Comparison of ENCODE assay signal across 26 mouse cellular contexts in the genomic region with DNA sequence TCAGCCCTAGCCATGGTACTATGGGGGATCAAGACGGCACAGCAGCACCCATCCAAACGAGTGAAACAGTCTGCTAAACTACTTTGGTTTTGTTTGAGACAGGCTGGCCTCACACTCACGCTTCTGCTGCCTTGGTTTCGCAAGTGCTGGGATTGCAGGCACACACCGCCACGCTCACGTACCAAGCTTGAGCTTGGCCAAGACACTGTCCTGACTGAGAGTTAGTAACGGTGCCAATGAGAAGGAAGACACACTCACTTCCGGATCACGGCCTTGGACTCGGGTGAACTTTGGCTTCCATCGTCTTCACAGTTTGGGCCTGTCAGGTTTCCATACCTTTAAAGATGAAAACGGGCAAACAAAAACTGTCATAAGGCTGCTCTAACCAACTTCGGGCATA.
A peak's percentile ranks its signal among the peaks of the same experiment; 100 is the strongest.
DNase-seq lines count a peak whose midpoint lies in the region; ATAC-seq and TF ChIP-seq lines count a peak whose summit lies in the region.
"Had no signal": no experiment of that assay in that cellular context is flagged by ENCODE, and none has a peak within 500 bp of the region (broad histone marks: within the 10 kb centered on the region; RNA-seq: fewer than 3 reads in every experiment).

No protein-coding gene starts in this region.

- 93% methylated on average over 14 of the region's 14 CpGs for WGBS in intestine, embryonic 14.5 days
- 90% methylated on average over 14 of the region's 14 CpGs for WGBS in intestine, embryonic 16.5 days
- 76% methylated on average over 14 of the region's 14 CpGs for WGBS in lung, embryonic 14.5 days
- WGBS in lung, adult 2 months: 67% methylated on average over 14 of the region's 14 CpGs

- TF ChIP-seq POLR2A in lung, adult 2 months (IDR thresholded peaks at IDR 0.05; ENCODE audit: borderline replicate concordance, extremely low read depth, low read depth, low read length): no peak

- H3K27ac ChIP-seq in intestine, embryonic 14.5 days (ENCODE audit: low read depth): peak overlapping the region; percentile 54; the same call in 1 of the 2 replicates
- no peak overlapping the region for H3K27ac ChIP-seq in intestine, embryonic 16.5 days (ENCODE audit: low read length)
- H3K27ac ChIP-seq in lung, embryonic 14.5 days (ENCODE audit: low read depth): no peak overlapping the region
- H3K27ac ChIP-seq: embryonic facial prominence, embryonic 10.5 days; embryonic facial prominence, embryonic 13.5 days; forebrain, embryonic 12.5 days; forebrain, embryonic 15.5 days; hindbrain, embryonic 12.5 days; hindbrain, embryonic 15.5 days had no signal

- no peaks in the 10 kb centered on the region for H3K9me3 ChIP-seq in intestine, embryonic 14.5 days (ENCODE audit: control insufficient read depth, low read length)
- H3K9me3 ChIP-seq in intestine, embryonic 16.5 days (ENCODE audit: control insufficient read depth, low read length): no peaks in the 10 kb centered on the region
- no peaks in the 10 kb centered on the region for H3K9me3 ChIP-seq in lung, embryonic 14.5 days (ENCODE audit: low read depth, low read length)
- H3K9me3 ChIP-seq: embryonic facial prominence, embryonic 10.5 days; embryonic facial prominence, embryonic 13.5 days; forebrain, embryonic 12.5 days; forebrain, embryonic 15.5 days; hindbrain, embryonic 12.5 days; hindbrain, embryonic 15.5 days had no signal

- peaks cover 8% of the 10 kb centered on the region for H3K36me3 ChIP-seq in intestine, embryonic 14.5 days (ENCODE audit: control insufficient read depth, insufficient read depth, low read length)
- H3K36me3 ChIP-seq in intestine, embryonic 16.5 days (ENCODE audit: control insufficient read depth, insufficient read depth, low read length): peaks cover 3% of the 10 kb centered on the region
- no peaks in the 10 kb centered on the region; the same call in 1 of the 2 replicates for H3K36me3 ChIP-seq in lung, embryonic 14.5 days (ENCODE audit: insufficient read depth)
- H3K36me3 ChIP-seq: forebrain, embryonic 15.5 days; G1E; hindbrain, embryonic 12.5 days; hindbrain, embryonic 15.5 days had no signal

- no peak overlapping the region for H3K9ac ChIP-seq in intestine, embryonic 14.5 days (ENCODE audit: low read length)
- H3K9ac ChIP-seq in intestine, embryonic 16.5 days (ENCODE audit: low read depth, low read length): no peak overlapping the region
- no peak overlapping the region for H3K9ac ChIP-seq in lung, embryonic 14.5 days
- H3K9ac ChIP-seq: embryonic facial prominence, embryonic 13.5 days; forebrain, embryonic 12.5 days; forebrain, embryonic 15.5 days; hindbrain, embryonic 12.5 days; hindbrain, embryonic 15.5 days had no signal

- TF ChIP-seq CTCF in lung, embryonic 14.5 days (IDR thresholded peaks at IDR 0.05; ENCODE audit: low read depth): no peak
- TF ChIP-seq CTCF in lung, adult 2 months (IDR thresholded peaks at IDR 0.05; ENCODE audit: insufficient read depth, low read length): no peak

- no peak overlapping the region for H3K4me3 ChIP-seq in intestine, embryonic 14.5 days (ENCODE audit: low read depth, low read length)
- no peak overlapping the region for H3K4me3 ChIP-seq in intestine, embryonic 16.5 days (ENCODE audit: low read length)
- no peak overlapping the region for H3K4me3 ChIP-seq in lung, embryonic 14.5 days (ENCODE audit: low read depth, low read length)
- no peak overlapping the region for H3K4me3 ChIP-seq in lung, adult 2 months (replicated peaks; ENCODE audit: extremely low read depth, low read depth, low read length)
- H3K4me3 ChIP-seq: embryonic facial prominence, embryonic 10.5 days; embryonic facial prominence, embryonic 13.5 days; erythroblast, embryonic 14.5 days; forebrain, embryonic 12.5 days; forebrain, embryonic 15.5 days; hindbrain, embryonic 12.5 days; hindbrain, embryonic 15.5 days had no signal

- ATAC-seq in intestine, embryonic 14.5 days (replicated peaks; ENCODE audit: low FRiP score, low TSS enrichment, low read depth): no peak
- ATAC-seq in intestine, embryonic 16.5 days: no peak
- 0 out of 2 replicates have a peak, but pooled peaks have one; percentile 19 for ATAC-seq in lung, embryonic 14.5 days (ENCODE audit: insufficient read depth)
- peak; percentile 35; the same call in 1 of the 2 replicates for ATAC-seq in megakaryocyte progenitor cell, adult 5-6 weeks (replicated peaks; ENCODE audit: poor library complexity)
- ATAC-seq: forebrain, embryonic 15.5 days had no signal

- no peaks in the 10 kb centered on the region for H3K27me3 ChIP-seq in intestine, embryonic 14.5 days (replicated peaks; ENCODE audit: control insufficient read depth, insufficient read depth, low read length)
- no peaks in the 10 kb centered on the region for H3K27me3 ChIP-seq in intestine, embryonic 16.5 days (replicated peaks; ENCODE audit: control insufficient read depth, insufficient read depth, low read length)
- no peaks in the 10 kb centered on the region for H3K27me3 ChIP-seq in lung, embryonic 14.5 days (ENCODE audit: insufficient read depth, low read length)
- H3K27me3 ChIP-seq: CH12.LX; forebrain, embryonic 15.5 days; hindbrain, embryonic 12.5 days; hindbrain, embryonic 15.5 days had no signal

- H3K4me1 ChIP-seq in intestine, embryonic 14.5 days (replicated peaks; ENCODE audit: control insufficient read depth, insufficient read depth, low read length): peaks cover 24% of the 10 kb centered on the region
- H3K4me1 ChIP-seq in intestine, embryonic 16.5 days (ENCODE audit: control insufficient read depth, insufficient read depth, low read length): peaks cover 24% of the 10 kb centered on the region
- H3K4me1 ChIP-seq in lung, embryonic 14.5 days (ENCODE audit: insufficient read depth): peaks cover 14% of the 10 kb centered on the region
- H3K4me1 ChIP-seq in lung, adult 2 months (ENCODE audit: control insufficient read depth, insufficient read depth, low read length): peaks cover 25% of the 10 kb centered on the region

- no peak for DNase-seq in intestine, embryonic 14.5 days (ENCODE audit: low spot score)
- DNase-seq in lung, embryonic 14.5 days: no peak
- no peak for DNase-seq in lung, postnatal 14 days
- DNase-seq in lung, postnatal 36 days: peak; percentile 60
- no peak for DNase-seq in lung, adult 2 months
- no peak for DNase-seq in heart, adult 18-20 months
- DNase-seq: adrenal gland, postnatal 14 days; B cell, adult 2 months; cerebellum, adult 11-12 months; cerebellum, adult 8-10 months; cerebellum, postnatal 10 days; cerebellum, postnatal 36 days; embryo, embryonic 11 days; gastrocnemius, postnatal 25 days had no signal

- H3K4me2 ChIP-seq in intestine, embryonic 14.5 days (ENCODE audit: low read length): no peak overlapping the region
- no peak overlapping the region for H3K4me2 ChIP-seq in intestine, embryonic 16.5 days (ENCODE audit: low read depth, low read length)
- no peak overlapping the region for H3K4me2 ChIP-seq in lung, embryonic 14.5 days
- H3K4me2 ChIP-seq: embryonic facial prominence, embryonic 13.5 days; forebrain, embryonic 12.5 days; forebrain, embryonic 15.5 days; heart, embryonic 11.5 days; hindbrain, embryonic 12.5 days; hindbrain, embryonic 15.5 days had no signal

Comparison
In these comparisons a context has a peak if more than half of its experiments do, and no peak if none do; other contexts are left out.
1. ATAC-seq: peak in lung, embryonic 14.5 days (single experiment) and megakaryocyte progenitor cell, adult 5-6 weeks (single experiment); none in intestine, embryonic 14.5 days (single experiment) and intestine, embryonic 16.5 days (single experiment).